Mouse (Mus musculus): ENCODE measurements around the gene Tmem43. TPM values are rescaled to one million over a fixed set of nuclear protein-coding genes. Genes with fewer than 3 reads are reported as not detected.
"Not testable (repeated sequence)": the region's sequence is repeated elsewhere in the genome, so short reads cannot be mapped to it uniquely, and the experiment has no call there.

Tmem43 gene
- polyA plus RNA-seq, 1 experiment = 27.5 TPM

- H3K4me1 ChIP-seq (ENCODE audit: control insufficient read depth, insufficient read depth, low read length) = no peaks in the 10 kb centered on the region
- no peak for DNase-seq
- H3K27ac ChIP-seq (ENCODE audit: insufficient read depth, low read depth, low read length) = no peak overlapping the region
- H3K36me3 ChIP-seq (ENCODE audit: control insufficient read depth, insufficient read depth, low read length) = no peaks in the 10 kb centered on the region
- no peak overlapping the region for H3K4me3 ChIP-seq (ENCODE audit: insufficient read depth, low read depth, low read length)
- 61% methylated on average over 1 of the region's 1 CpGs for WGBS
- H3K27me3 ChIP-seq (replicated peaks; ENCODE audit: control insufficient read depth, insufficient read depth, low read length) = no peaks in the 10 kb centered on the region
- TF ChIP-seq CTCF (conservative IDR thresholded peaks at IDR 0.05; ENCODE audit: insufficient read depth, insufficient read length, low read depth, low read length) (no peak), POLR2A (IDR thresholded peaks at IDR 0.05; ENCODE audit: low read depth, low read length) (no peak)
These were observed 21.4 kb upstream of the Tmem43 start for GRCm38 (mm10) chr6:91452056-91452455.

DNA sequence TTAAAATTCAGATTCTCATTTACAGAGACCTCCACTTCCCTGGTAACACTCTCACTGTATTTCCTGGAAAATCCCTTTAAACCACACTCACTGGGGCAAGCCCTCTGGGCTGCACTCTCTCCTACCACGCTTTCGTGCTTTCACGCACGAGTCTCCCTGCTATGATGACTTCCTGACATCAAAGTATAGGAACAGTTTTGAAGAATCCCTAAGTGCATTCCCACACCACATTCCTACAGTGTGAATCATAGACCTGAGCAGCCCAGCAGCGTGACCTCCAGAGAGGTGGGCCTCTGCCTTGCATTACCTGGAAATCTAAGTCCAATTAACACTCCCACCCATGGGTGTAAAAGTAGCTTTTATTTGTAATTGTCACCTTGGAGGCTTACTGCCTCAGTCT is 19.0 kb upstream of the Tmem43 start:
- Histone ChIP-seq H3K4me3 (ENCODE audit: insufficient read depth, low read depth, low read length) (no peak overlapping the region), H3K36me3 (ENCODE audit: control insufficient read depth, insufficient read depth, low read length) (no peaks in the 10 kb centered on the region), H3K4me1 (ENCODE audit: control insufficient read depth, insufficient read depth, low read length) (no peaks in the 10 kb centered on the region), H3K27me3 (replicated peaks; ENCODE audit: control insufficient read depth, insufficient read depth, low read length) (no peaks in the 10 kb centered on the region), H3K27ac (ENCODE audit: insufficient read depth, low read depth, low read length) (no peak overlapping the region)
- DNase-seq = no peak
- WGBS = 30% methylated on average over 5 of the region's 5 CpGs
- TF ChIP-seq POLR2A (IDR thresholded peaks at IDR 0.05; ENCODE audit: low read depth, low read length) (no peak), CTCF (conservative IDR thresholded peaks at IDR 0.05; ENCODE audit: insufficient read depth, insufficient read length, low read depth, low read length) (no peak)

DNA sequence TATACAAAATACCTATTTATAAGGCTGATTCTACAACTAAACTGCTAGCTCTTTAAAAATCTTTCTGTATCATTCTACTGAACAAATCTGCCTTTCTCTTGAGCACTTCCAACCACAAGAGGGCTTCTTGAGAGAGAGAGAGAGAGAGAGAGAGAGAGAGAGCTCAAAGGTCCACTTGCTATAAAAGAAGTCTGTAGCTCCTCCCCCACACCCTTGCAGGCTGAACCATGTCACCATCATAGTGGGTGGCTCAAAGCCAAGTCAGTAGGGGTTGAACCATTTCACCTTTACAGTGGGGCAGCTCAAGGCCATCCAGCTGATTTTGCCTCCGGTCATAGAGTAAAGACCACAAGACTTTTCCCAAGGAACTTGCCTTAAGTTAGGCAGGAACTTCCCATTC is 14.0 kb upstream of the Tmem43 start:
- DNase-seq = peak; percentile 92
- 45% methylated on average over 1 of the region's 1 CpGs for WGBS

DNA sequence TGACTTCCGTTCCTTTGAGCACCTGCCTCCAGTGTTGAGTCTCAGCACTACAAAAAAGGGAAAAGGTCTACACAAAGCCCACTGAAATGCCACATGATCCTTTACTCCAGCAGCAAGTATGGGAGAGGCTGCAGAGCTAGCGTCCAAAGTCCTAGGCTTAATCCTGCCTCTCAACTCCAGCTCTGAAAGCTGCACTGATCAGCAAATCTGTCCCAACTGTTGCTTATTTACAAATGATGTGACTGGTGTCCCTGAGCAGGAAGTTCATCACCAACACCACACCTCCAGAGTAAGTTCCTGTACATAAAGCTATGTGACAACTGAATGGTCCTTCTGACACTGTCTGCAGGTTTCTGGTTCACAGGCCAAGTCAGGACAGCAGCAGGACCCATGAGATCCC is 7.7 kb upstream of the Tmem43 start:
- Histone ChIP-seq H3K36me3 (ENCODE audit: control insufficient read depth, insufficient read depth, low read length) (peaks cover 6% of the 10 kb centered on the region; the same call in 1 of the 2 replicates), H3K4me3 (ENCODE audit: insufficient read depth, low read depth, low read length) (no peak overlapping the region), H3K4me1 (ENCODE audit: control insufficient read depth, insufficient read depth, low read length) (peaks cover 3% of the 10 kb centered on the region; the same call in 1 of the 2 replicates), H3K27me3 (replicated peaks; ENCODE audit: control insufficient read depth, insufficient read depth, low read length) (no peaks in the 10 kb centered on the region), H3K27ac (ENCODE audit: insufficient read depth, low read depth, low read length) (peak overlapping the region; percentile 7; the same call in 1 of the 2 replicates)
- 60% methylated on average over 2 of the region's 2 CpGs for WGBS
- TF ChIP-seq POLR2A (IDR thresholded peaks at IDR 0.05; ENCODE audit: low read depth, low read length) = no peak
- no peak for TF ChIP-seq CTCF (conservative IDR thresholded peaks at IDR 0.05; ENCODE audit: insufficient read depth, insufficient read length, low read depth, low read length)
- DNase-seq = peak; percentile 79

More for the DNA sequence above, 14.0 kb upstream of the Tmem43 start:
- TF ChIP-seq POLR2A (IDR thresholded peaks at IDR 0.05; ENCODE audit: low read depth, low read length) = no peak
- TF ChIP-seq CTCF (conservative IDR thresholded peaks at IDR 0.05; ENCODE audit: insufficient read depth, insufficient read length, low read depth, low read length) = no peak
- Histone ChIP-seq H3K27me3 (replicated peaks; ENCODE audit: control insufficient read depth, insufficient read depth, low read length) (no peaks in the 10 kb centered on the region), H3K4me3 (ENCODE audit: insufficient read depth, low read depth, low read length) (no peak overlapping the region), H3K4me1 (ENCODE audit: control insufficient read depth, insufficient read depth, low read length) (no peaks in the 10 kb centered on the region), H3K27ac (ENCODE audit: insufficient read depth, low read depth, low read length) (no peak overlapping the region), H3K36me3 (ENCODE audit: control insufficient read depth, insufficient read depth, low read length) (0 out of 2 replicates have a peak, but pooled peaks cover 2% of the 10 kb centered on the region)

DNA sequence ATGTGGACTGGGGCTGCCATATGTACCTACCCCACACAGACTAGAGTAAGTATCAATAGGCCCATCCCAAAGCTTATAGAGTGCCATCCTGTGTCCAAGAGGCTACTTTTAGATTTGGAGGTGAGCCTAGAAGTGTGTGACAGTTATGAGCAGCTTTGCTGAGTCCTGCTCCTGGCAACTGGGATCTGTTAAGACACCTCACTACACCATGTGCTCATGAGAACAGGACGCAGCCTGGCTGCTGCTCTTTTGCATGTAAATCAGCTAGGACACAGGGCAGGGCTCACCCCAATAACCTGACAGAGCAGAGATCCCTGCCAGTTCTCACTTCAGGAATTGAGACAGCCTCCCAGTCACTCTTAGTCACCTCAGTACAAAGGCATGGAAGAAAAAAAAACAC is 6.4 kb upstream of the Tmem43 start:
- H3K4me1 ChIP-seq (ENCODE audit: control insufficient read depth, insufficient read depth, low read length) = peaks cover 5% of the 10 kb centered on the region; the same call in 1 of the 2 replicates
- H3K27ac ChIP-seq (ENCODE audit: insufficient read depth, low read depth, low read length) = no peak overlapping the region
- no peaks in the 10 kb centered on the region for H3K27me3 ChIP-seq (replicated peaks; ENCODE audit: control insufficient read depth, insufficient read depth, low read length)
- 78% methylated on average over 1 of the region's 1 CpGs for WGBS
- no peak for DNase-seq
- TF ChIP-seq CTCF (conservative IDR thresholded peaks at IDR 0.05; ENCODE audit: insufficient read depth, insufficient read length, low read depth, low read length) (no peak), POLR2A (IDR thresholded peaks at IDR 0.05; ENCODE audit: low read depth, low read length) (no peak)
- H3K4me3 ChIP-seq (ENCODE audit: insufficient read depth, low read depth, low read length) = no peak overlapping the region
- H3K36me3 ChIP-seq (ENCODE audit: control insufficient read depth, insufficient read depth, low read length) = peaks cover 6% of the 10 kb centered on the region; the same call in 1 of the 2 replicates

DNA sequence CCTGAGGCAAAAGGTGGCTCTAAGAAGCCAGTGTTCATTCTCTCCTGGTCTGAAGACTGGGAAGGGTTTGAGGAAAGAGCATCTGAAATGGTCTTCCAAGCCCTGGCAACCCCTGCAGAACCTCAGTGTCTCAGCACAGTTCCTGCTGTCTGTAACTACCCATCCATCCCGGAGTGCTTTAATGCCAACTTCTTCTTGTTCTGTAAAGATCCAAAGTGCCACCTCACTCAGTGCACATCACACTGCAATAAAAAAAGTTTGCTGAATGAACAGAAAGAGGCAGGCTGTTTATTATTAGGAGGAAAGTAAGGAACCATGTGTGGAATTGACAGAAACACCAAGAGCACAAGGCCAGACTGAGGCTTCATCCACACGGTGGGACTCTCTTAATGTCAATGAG is 2.8 kb upstream of the Tmem43 start:
- 0 out of 2 replicates have a peak, but pooled peaks cover 1% of the 10 kb centered on the region for H3K36me3 ChIP-seq (ENCODE audit: control insufficient read depth, insufficient read depth, low read length)
- no peak for TF ChIP-seq POLR2A (IDR thresholded peaks at IDR 0.05; ENCODE audit: low read depth, low read length)
- no peak for TF ChIP-seq CTCF (conservative IDR thresholded peaks at IDR 0.05; ENCODE audit: insufficient read depth, insufficient read length, low read depth, low read length)
- peaks cover 11% of the 10 kb centered on the region; the same call in 1 of the 2 replicates for H3K4me1 ChIP-seq (ENCODE audit: control insufficient read depth, insufficient read depth, low read length)
- H3K27me3 ChIP-seq (replicated peaks; ENCODE audit: control insufficient read depth, insufficient read depth, low read length) = no peaks in the 10 kb centered on the region
- WGBS = 76% methylated on average over 2 of the region's 2 CpGs
- H3K27ac ChIP-seq (ENCODE audit: insufficient read depth, low read depth, low read length) = no peak overlapping the region
- H3K4me3 ChIP-seq (ENCODE audit: insufficient read depth, low read depth, low read length) = no peak overlapping the region
- no peak for DNase-seq

DNA sequence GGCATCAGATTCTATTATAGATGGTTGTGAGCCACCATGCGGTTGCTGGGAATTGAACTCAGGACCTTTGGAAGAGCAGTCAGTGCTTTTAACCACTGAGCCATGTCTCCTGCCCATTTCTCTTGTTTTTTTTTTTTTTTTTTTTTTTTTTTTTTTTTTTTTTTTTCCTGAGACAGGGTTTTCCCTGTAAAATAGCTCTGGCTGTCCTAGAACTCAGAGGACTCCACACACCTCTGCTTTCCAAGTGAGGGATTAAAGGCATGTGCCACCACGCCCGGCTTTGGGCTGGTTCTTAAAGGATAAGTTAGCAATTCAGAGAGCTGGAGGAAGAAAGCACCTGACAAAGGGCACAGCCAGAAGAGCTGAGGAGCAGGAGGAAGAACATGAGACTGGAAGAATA is 2.1 kb upstream of the Tmem43 start:
- not testable (repeated sequence) for H3K27ac ChIP-seq (ENCODE audit: insufficient read depth, low read depth, low read length); H3K4me1 ChIP-seq (ENCODE audit: control insufficient read depth, insufficient read depth, low read length); H3K27me3 ChIP-seq (replicated peaks; ENCODE audit: control insufficient read depth, insufficient read depth, low read length); DNase-seq; H3K36me3 ChIP-seq (ENCODE audit: control insufficient read depth, insufficient read depth, low read length); H3K4me3 ChIP-seq (ENCODE audit: insufficient read depth, low read depth, low read length)
- WGBS = 84% methylated on average over 3 of the region's 3 CpGs
